Mouse (Mus musculus) heart, adult 2 months (tissue): ENCODE measurements at regions not wholly inside any gene's neighbourhood (a gene's known extent, or its start where the extent isn't known, plus 50 kb on each side); places are given as distances from the start of the nearest gene placed in this dataset.

ENCODE experiments used
- DNase-seq, 2 experiments: peaks; one replicate each; pipeline ENCODE4 v3.0.0; 2021
- H3K27ac ChIP-seq: fragments of 200-600 bp; 2 replicates; pipeline ENCODE4 v1.8.1; 2022
- H3K27me3 ChIP-seq: fragments of 200-500 bp; 2 replicates; pipeline ENCODE4 v1.6.1; 2012; ENCODE audit warnings: mild to moderate bottlenecking, low read length, inconsistent platforms, mixed read lengths; ENCODE audit not compliant: control insufficient read depth, insufficient read depth
- H3K36me3 ChIP-seq: fragments of 200-500 bp; 2 replicates; pipeline ENCODE4 v1.6.1; 2012; ENCODE audit warnings: low read length, inconsistent platforms; ENCODE audit not compliant: control insufficient read depth, insufficient read depth
- H3K4me1 ChIP-seq: fragments of 200-500 bp; 2 replicates; pipeline ENCODE4 v1.6.1; 2011; ENCODE audit warnings: low read length; ENCODE audit not compliant: control insufficient read depth, insufficient read depth
- H3K4me3 ChIP-seq: fragments of 200-600 bp; 2 replicates; pipeline ENCODE4 v1.8.1; 2022
- H3K79me2 ChIP-seq: fragments of 200-500 bp; replicated peaks from 2 replicates; pipeline ENCODE4 v1.6.1; 2012; ENCODE audit warnings: mild to moderate bottlenecking, inconsistent platforms, low read length, moderate library complexity, mixed read lengths; ENCODE audit not compliant: control insufficient read depth, insufficient read depth
- H3K9ac ChIP-seq: fragments of 200-500 bp; 2 replicates; pipeline ENCODE4 v1.6.1; 2012; ENCODE audit warnings: low read depth, mild to moderate bottlenecking, control low read depth, inconsistent platforms, low read length, mixed read lengths
- CTCF ChIP-seq: fragments of 200-600 bp; IDR thresholded peaks from 2 replicates; pipeline ENCODE4 v1.8.1; 2022; ENCODE audit warnings: antibody characterized with exemption, mild to moderate bottlenecking, moderate library complexity
- EP300 ChIP-seq: fragments of 200-500 bp; IDR thresholded peaks from 2 replicates; pipeline ENCODE4 v1.6.1; 2011; ENCODE audit warnings: low read depth, low read length, control low read depth; ENCODE audit not compliant: insufficient read depth
- POLR2A ChIP-seq: fragments of 200-500 bp; IDR thresholded peaks from 2 replicates; pipeline ENCODE4 v1.6.1; 2011; ENCODE audit warnings: mild to moderate bottlenecking, low read depth, low read length, control low read depth; ENCODE audit not compliant: insufficient read depth
- WGBS: fragments of 180-500 bp; shearing (Covaris S2); methylation state at CpG from one replicate; pipeline ENCODE4 v1.1.7; 2018; 5-methylcytosine and 5-hydroxymethylcytosine counted together
- intact Hi-C: fragments of 180-260 bp; cut with DNase I; formaldehyde crosslinking; loops from one replicate; pipeline ENCODE4 v1.15.1; 2025

- Histone ChIP-seq H3K9ac (no peak overlapping the region), H3K36me3 (no peaks in the 10 kb centered on the region), H3K27ac (no peak overlapping the region), H3K4me3 (no peak overlapping the region), H3K4me1 (no peaks in the 10 kb centered on the region), H3K27me3 (no peaks in the 10 kb centered on the region), H3K79me2 (no peaks in the 10 kb centered on the region)
- DNase-seq, result no peak
- TF ChIP-seq EP300, result no peak
- no peak for TF ChIP-seq CTCF
- TF ChIP-seq POLR2A, result no peak
- WGBS, result 48% methylated on average over 6 of the region's 6 CpGs
- intact Hi-C loops, result no loop called here
Observed at GRCm38 (mm10) chr4:125289031-125289449, 161.4 kb upstream of the Zc3h12a start.

- intact Hi-C loops, result no loop called here
Observed at GRCm38 (mm10) chr4:125282974-125283319, 155.3 kb upstream of the Zc3h12a start.

GRCm38 (mm10) chr4:125282154-125282973 is 154.7 kb upstream of the Zc3h12a start:
- peak in 1 of 2 experiments; percentile 5 for DNase-seq
- WGBS, result 16% methylated on average over 21 of the region's 21 CpGs
- Histone ChIP-seq H3K4me3 (no peak overlapping the region), H3K79me2 (no peaks in the 10 kb centered on the region), H3K27me3 (no peaks in the 10 kb centered on the region), H3K9ac (no peak overlapping the region), H3K27ac (no peak overlapping the region), H3K36me3 (no peaks in the 10 kb centered on the region), H3K4me1 (no peaks in the 10 kb centered on the region)
- intact Hi-C loops, result no loop called here
- no peak for TF ChIP-seq EP300
- no peak for TF ChIP-seq CTCF
- no peak for TF ChIP-seq POLR2A

More at GRCm38 (mm10) chr4:125282974-125283319, 155.3 kb upstream of the Zc3h12a start:
- no peak for TF ChIP-seq EP300
- TF ChIP-seq CTCF, result no peak
- TF ChIP-seq POLR2A, result no peak
- H3K27me3 ChIP-seq, result no peaks in the 10 kb centered on the region
- no peak overlapping the region for H3K4me3 ChIP-seq
- WGBS, result 32% methylated on average over 8 of the region's 8 CpGs
- DNase-seq, result no peak
- H3K36me3 ChIP-seq, result no peaks in the 10 kb centered on the region
- no peak overlapping the region for H3K9ac ChIP-seq
- no peaks in the 10 kb centered on the region for H3K4me1 ChIP-seq
- no peak overlapping the region for H3K27ac ChIP-seq
- H3K79me2 ChIP-seq, result no peaks in the 10 kb centered on the region

- H3K9ac ChIP-seq, result no peak overlapping the region
- no peak overlapping the region for H3K27ac ChIP-seq
- DNase-seq, result no peak
- WGBS, result 52% methylated on average over 7 of the region's 7 CpGs
- no peaks in the 10 kb centered on the region for H3K79me2 ChIP-seq
- no peaks in the 10 kb centered on the region for H3K4me1 ChIP-seq
- TF ChIP-seq EP300 (no peak), POLR2A (no peak), CTCF (no peak)
- no peaks in the 10 kb centered on the region for H3K27me3 ChIP-seq
- intact Hi-C loops, result no loop called here
- no peak overlapping the region for H3K4me3 ChIP-seq
- H3K36me3 ChIP-seq, result no peaks in the 10 kb centered on the region
Observed at GRCm38 (mm10) chr4:125279165-125279564, 151.5 kb upstream of the Zc3h12a start.

GRCm38 (mm10) chr4:125276861-125277260 is 149.2 kb upstream of the Zc3h12a start:
- intact Hi-C loops, result no loop called here
- Histone ChIP-seq H3K36me3 (no peaks in the 10 kb centered on the region), H3K9ac (no peak overlapping the region), H3K27me3 (no peaks in the 10 kb centered on the region), H3K4me3 (no peak overlapping the region), H3K4me1 (no peaks in the 10 kb centered on the region), H3K79me2 (no peaks in the 10 kb centered on the region), H3K27ac (no peak overlapping the region)
- DNase-seq, result no peak
- TF ChIP-seq CTCF, result no peak
- no peak for TF ChIP-seq EP300
- 54% methylated on average over 6 of the region's 6 CpGs for WGBS

GRCm38 (mm10) chr4:125275259-125275658 is 147.6 kb upstream of the Zc3h12a start:
- Histone ChIP-seq H3K27me3 (no peaks in the 10 kb centered on the region), H3K4me1 (no peaks in the 10 kb centered on the region), H3K36me3 (no peaks in the 10 kb centered on the region), H3K27ac (no peak overlapping the region), H3K9ac (no peak overlapping the region), H3K4me3 (no peak overlapping the region), H3K79me2 (no peaks in the 10 kb centered on the region)
- intact Hi-C loops, result no loop called here
- 5% methylated on average over 13 of the region's 13 CpGs for WGBS
- DNase-seq, result no peak
- TF ChIP-seq POLR2A, result no peak
- no peak for TF ChIP-seq CTCF
- no peak for TF ChIP-seq EP300
